Mouse (Mus musculus) brain, embryonic 14.5 days (tissue): ENCODE data around the gene Prrt4.

Experiments
- CTCF ChIP-seq: fragments of 200-500 bp; IDR thresholded peaks from 2 replicates; pipeline ENCODE4 v1.5.1; 2012; ENCODE audit warnings: inconsistent platforms, mild to moderate bottlenecking, moderate library complexity, borderline replicate concordance; ENCODE audit not compliant: insufficient read depth, insufficient read length; ENCODE audit errors: extremely low read depth
- POLR2A ChIP-seq: fragments of 200-500 bp; IDR thresholded peaks from 2 replicates; pipeline ENCODE4 v1.6.1; 2012; ENCODE audit warnings: mild to moderate bottlenecking, inconsistent platforms, borderline replicate concordance; ENCODE audit not compliant: poor library complexity, insufficient read depth, insufficient read length, severe bottlenecking; ENCODE audit errors: extremely low read depth

DNA sequence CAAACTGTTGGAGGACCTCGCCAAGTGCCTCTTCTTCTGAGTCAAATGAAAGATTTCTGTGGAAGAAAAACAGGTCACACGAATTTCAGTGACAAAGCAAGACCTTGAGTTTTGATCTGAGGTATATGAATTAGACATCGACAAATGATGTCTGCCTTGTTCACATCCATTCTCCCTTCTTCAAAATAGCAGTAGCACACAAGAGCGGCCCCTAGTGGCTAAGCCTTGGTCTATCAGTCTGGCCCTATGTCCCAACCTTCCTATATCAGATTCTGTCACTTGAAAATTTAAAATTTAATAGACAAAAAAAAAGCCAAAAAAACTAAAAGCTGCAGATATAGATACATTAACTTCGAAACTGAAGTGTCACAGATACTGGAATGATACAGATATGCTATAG lies 35.8 kb downstream of the Prrt4 start:
- TF ChIP-seq POLR2A (no peak), CTCF (peak; percentile 82; the same call in 1 of the 2 replicates)
